ENCODE assay signal across 20 mouse cellular contexts in the genomic region with DNA sequence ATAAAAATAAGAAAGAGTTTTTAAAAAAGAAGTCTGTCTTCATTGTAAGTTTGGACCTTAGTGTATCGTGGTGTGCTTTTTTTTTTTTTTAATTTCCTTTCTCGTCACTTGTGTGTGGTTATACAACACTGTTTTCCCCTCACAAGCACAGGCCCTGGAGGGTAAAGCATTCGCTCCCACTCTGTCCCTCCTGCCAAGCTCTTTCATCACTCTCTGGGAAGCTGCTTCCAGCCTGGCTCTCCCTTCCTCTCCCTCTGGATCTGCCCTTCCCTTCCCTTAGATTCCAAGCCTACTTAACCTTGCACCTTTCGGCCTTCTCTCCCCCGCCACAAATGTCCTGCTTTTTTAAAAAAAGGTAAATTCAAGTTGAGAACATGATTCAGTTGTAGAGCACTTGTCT.
"Had no signal": no experiment of that assay in that cellular context is flagged by ENCODE, and none has a peak within 500 bp of the region (broad histone marks: within the 10 kb centered on the region; RNA-seq: fewer than 3 reads in every experiment).

No protein-coding gene starts in this region.

- DNase-seq: kidney, adult 18-20 months; kidney, adult 9 months; kidney, postnatal 14 days; kidney, postnatal 4 days; layer of hippocampus, postnatal 36 days; liver; midbrain, embryonic 14.5 days; right cerebral cortex, adult 18-20 months; right cerebral cortex, postnatal 14 days; right cerebral cortex, postnatal 4 days; thymus, adult 2 months; thymus, postnatal 14 days; thymus, postnatal 4 days had no signal

- H3K4me1 ChIP-seq: limb, embryonic 10.5 days; liver, embryonic 12.5 days; liver, embryonic 15.5 days had no signal

- H3K27ac ChIP-seq: limb, embryonic 10.5 days; limb, embryonic 13.5 days; liver, embryonic 12.5 days; liver, embryonic 15.5 days; stomach, postnatal 0 days had no signal

- H3K4me3 ChIP-seq: limb, embryonic 10.5 days; limb, embryonic 13.5 days; liver, embryonic 12.5 days; liver, embryonic 15.5 days had no signal

- ATAC-seq: inflammation-experienced regulatory T-cells, adult 6 months; intestine, embryonic 16.5 days; liver, embryonic 12.5 days had no signal
